Comparison of ENCODE assay signal across 8 mouse cellular contexts in genomic region chr7:65155628-65156513, GRCm38 (mm10). TPM values are rescaled to one million over a fixed set of nuclear protein-coding genes. Genes with fewer than 3 reads are reported as not detected.
DNase-seq lines count a peak whose midpoint lies in the region; ATAC-seq and TF ChIP-seq lines count a peak whose summit lies in the region.

No protein-coding gene starts in this region.

- TF ChIP-seq CTCF in intestine, postnatal 0 days (IDR thresholded peaks at IDR 0.05; ENCODE audit: low read depth): 0 out of 2 replicates have a peak, but pooled peaks have one; percentile 13
- no peak for TF ChIP-seq CTCF in olfactory bulb, adult 2 months (IDR thresholded peaks at IDR 0.05; ENCODE audit: insufficient read depth, low read depth, low read length)

- H3K27me3 ChIP-seq in intestine, postnatal 0 days (replicated peaks; ENCODE audit: control insufficient read depth, insufficient read depth, low read length): peaks cover 36% of the 10 kb centered on the region
- H3K27me3 ChIP-seq in liver, embryonic 12.5 days (replicated peaks): peaks cover 63% of the 10 kb centered on the region

- TF ChIP-seq POLR2A in olfactory bulb, adult 2 months (IDR thresholded peaks at IDR 0.05; ENCODE audit: insufficient read depth, low read depth, low read length): no peak

- under 1% methylated on average over 107 of the region's 122 CpGs for WGBS in intestine, postnatal 0 days
- WGBS in liver, embryonic 12.5 days (ENCODE audit: insufficient replicate concordance): 2% methylated on average over 112 of the region's 122 CpGs
- whole genome bisulfite sequencing in olfactory bulb, adult 2 months: 3% methylated on average over 122 of the region's 122 CpGs

- peak overlapping the region; percentile 54 for H3K4me3 ChIP-seq in intestine, postnatal 0 days (ENCODE audit: low read depth, low read length)
- H3K4me3 ChIP-seq in liver, embryonic 12.5 days: peak overlapping the region; percentile 50
- H3K4me3 ChIP-seq in olfactory bulb, adult 2 months (ENCODE audit: insufficient read depth, low read depth, low read length): peak overlapping the region; percentile 68

- no peaks in the 10 kb centered on the region for H3K4me1 ChIP-seq in intestine, postnatal 0 days (replicated peaks; ENCODE audit: control insufficient read depth, insufficient read depth, low read length)
- no peaks in the 10 kb centered on the region for H3K4me1 ChIP-seq in liver, embryonic 12.5 days
- peaks cover 12% of the 10 kb centered on the region for H3K4me1 ChIP-seq in olfactory bulb, adult 2 months (ENCODE audit: control insufficient read depth, insufficient read depth, low read length)

- H3K9me3 ChIP-seq in intestine, postnatal 0 days (ENCODE audit: control insufficient read depth): no peaks in the 10 kb centered on the region
- H3K9me3 ChIP-seq in liver, embryonic 12.5 days (replicated peaks): no peaks in the 10 kb centered on the region

- DNase-seq in left cerebral cortex, adult 18-20 months (ENCODE audit: low spot score in 2 of 2): peak; percentile 61 to 70
- DNase-seq in left cerebral cortex, adult 11 months (ENCODE audit: low spot score): no peak
- DNase-seq in cerebellum, adult 8-10 months: peak; percentile 48

- H3K9ac ChIP-seq in intestine, postnatal 0 days (ENCODE audit: low read depth, low read length): no peak overlapping the region; the same call in 1 of the 2 replicates
- H3K9ac ChIP-seq in liver, embryonic 12.5 days: no peak overlapping the region

- H3K36me3 ChIP-seq in intestine, postnatal 0 days (ENCODE audit: control insufficient read depth, insufficient read depth): no peaks in the 10 kb centered on the region
- no peaks in the 10 kb centered on the region for H3K36me3 ChIP-seq in liver, embryonic 12.5 days

- H3K27ac ChIP-seq in intestine, postnatal 0 days (ENCODE audit: low read depth, low read length): no peak overlapping the region
- no peak overlapping the region for H3K27ac ChIP-seq in liver, embryonic 12.5 days
- H3K27ac ChIP-seq in olfactory bulb, adult 2 months (ENCODE audit: insufficient read depth, low read depth, low read length): 0 out of 2 replicates have a peak overlapping the region, but pooled peaks have one; percentile 19

- peak overlapping the region; percentile 87 for H3K4me2 ChIP-seq in intestine, postnatal 0 days (replicated peaks; ENCODE audit: low read depth)
- H3K4me2 ChIP-seq in liver, embryonic 12.5 days: peak overlapping the region; percentile 71

- ATAC-seq in frontal cortex, adult (ENCODE audit: low TSS enrichment): peak; percentile 58
- peak; percentile 43 for ATAC-seq in intestine, postnatal 0 days
- no peak for ATAC-seq in liver, embryonic 12.5 days
- no peak for ATAC-seq in megakaryocyte progenitor cell, adult 5-6 weeks (replicated peaks; ENCODE audit: poor library complexity)

RNA-seq across cellular contexts. Expression of gene Fam189a1, which starts 0.5 kb away (rescaled TPM):
- total RNA-seq in left cerebral cortex, adult 18-20 months (2021): 10 to 100 TPM; 51.4 to 54.8 TPM
- polyA plus RNA-seq in intestine, postnatal 0 days (2015; fragmentation: Nextera tagmentation; extraction: Ambion mirVana): 0.66 and 0.82 TPM in 2 replicates
- not detected in 2 replicates for polyA plus RNA-seq in liver, embryonic 12.5 days (2016; fragmentation: Nextera tagmentation; extraction: Ambion mirVana)
- not detected in 2 replicates for polyA plus RNA-seq in olfactory bulb, adult 2 months (2012; ENCODE audit: insufficient read depth, insufficient read length, low replicate concordance, missing spikeins)
- not detected in 2 replicates for total RNA-seq in megakaryocyte progenitor cell, adult 5-6 weeks (2015)
- total RNA-seq in megakaryocyte progenitor cell, adult 5-6 weeks (2017): not detected in 2 replicates

Comparison
In these comparisons a context has a peak if more than half of its experiments do, and no peak if none do; other contexts are left out.
1. ATAC-seq: peak in frontal cortex, adult (single experiment) and intestine, postnatal 0 days (single experiment); none in liver, embryonic 12.5 days (single experiment) and megakaryocyte progenitor cell, adult 5-6 weeks (single experiment).
2. Peak in every context shown above with its lines, with median percentiles within 50 percentile points of each other: H3K4me3 ChIP-seq.